Mouse (Mus musculus) limb, embryonic 15.5 days (tissue): ENCODE data around the gene Sdc4. TPM values are rescaled to one million over a fixed set of nuclear protein-coding genes. Genes with fewer than 3 reads are reported as not detected.

Experiments
- ATAC-seq: fragments of 200-750 bp; cut with Nextera tagmentation; 2 replicates; pipeline ENCODE4 v1.8.0; 2017; ENCODE audit warnings: low read depth, moderate TSS enrichment; ENCODE audit not compliant: insufficient number of reproducible peaks, low FRiP score, low TSS enrichment
- H3K27ac ChIP-seq: fragments of 300-500 bp; sonication (generic); 2 replicates; pipeline ENCODE4 v1.5.1; 2015; ENCODE audit warnings: moderate library complexity, mild to moderate bottlenecking, inconsistent platforms
- H3K27me3 ChIP-seq: fragments of 300-500 bp; sonication (generic); 2 replicates; pipeline ENCODE4 v1.6.1; 2015; ENCODE audit warnings: inconsistent platforms
- H3K36me3 ChIP-seq: fragments of 300-500 bp; sonication (generic); 2 replicates; pipeline ENCODE4 v1.6.1; 2015; ENCODE audit warnings: inconsistent platforms
- H3K4me1 ChIP-seq: fragments of 300-500 bp; sonication (generic); 2 replicates; pipeline ENCODE4 v1.6.1; 2015; ENCODE audit warnings: inconsistent platforms
- H3K4me2 ChIP-seq: fragments of 300-500 bp; sonication (generic); 2 replicates; pipeline ENCODE4 v1.6.1; 2015; ENCODE audit warnings: mild to moderate bottlenecking, inconsistent platforms
- H3K4me3 ChIP-seq: fragments of 300-500 bp; sonication (generic); 2 replicates; pipeline ENCODE4 v1.5.1; 2015; ENCODE audit warnings: mild to moderate bottlenecking, inconsistent platforms
- H3K9ac ChIP-seq: fragments of 300-500 bp; sonication (generic); 2 replicates; pipeline ENCODE4 v1.6.1; 2015; ENCODE audit warnings: inconsistent platforms
- H3K9me3 ChIP-seq: fragments of 300-500 bp; sonication (generic); 2 replicates; pipeline ENCODE4 v1.6.1; 2016; ENCODE audit warnings: inconsistent platforms
- WGBS: fragments of 180-500 bp; shearing (Covaris S2); methylation state at CpG from one replicate; pipeline ENCODE4 v1.1.7; 2015; 5-methylcytosine and 5-hydroxymethylcytosine counted together
- polyA plus RNA-seq: library from polyadenylated mRNA; unstranded; fragments of >200 nt; fragmentation: Nextera tagmentation; extraction: Ambion mirVana; gene quantifications from 2 replicates; pipeline ENCODE4 v1.2.1, GENCODE M21; 2015

Gene Sdc4
- polyA plus RNA-seq, 1 experiment from 2014 or later: 110 TPM

- Histone ChIP-seq H3K4me2 (0 out of 2 replicates have a peak overlapping the region, but pooled peaks have one; percentile 10), H3K36me3 (no peaks in the 10 kb centered on the region), H3K27ac (peak overlapping the region; percentile 86), H3K4me3 (no peak overlapping the region), H3K9ac (no peak overlapping the region), H3K9me3 (no peaks in the 10 kb centered on the region), H3K27me3 (no peaks in the 10 kb centered on the region), H3K4me1 (peaks cover 97% of the 10 kb centered on the region)
- WGBS: 22% methylated on average over 8 of the region's 8 CpGs
- ATAC-seq: no peak
Measured at GRCm38 (mm10) chr2:164436215-164436913, 7.3 kb downstream of the Sdc4 start.

- H3K9me3 ChIP-seq: no peaks in the 10 kb centered on the region
- no peak for ATAC-seq
- no peaks in the 10 kb centered on the region for H3K27me3 ChIP-seq
- H3K4me2 ChIP-seq: 0 out of 2 replicates have a peak overlapping the region, but pooled peaks have one; percentile 10
- peak overlapping the region; percentile 86 for H3K27ac ChIP-seq
- no peak overlapping the region for H3K4me3 ChIP-seq
- 35% methylated on average over 5 of the region's 5 CpGs for WGBS
- peaks cover 97% of the 10 kb centered on the region for H3K4me1 ChIP-seq
- H3K36me3 ChIP-seq: no peaks in the 10 kb centered on the region
- no peak overlapping the region for H3K9ac ChIP-seq
Measured at GRCm38 (mm10) chr2:164435216-164436090, 8.2 kb downstream of the Sdc4 start.

- peaks cover 90% of the 10 kb centered on the region for H3K4me1 ChIP-seq
- no peak for ATAC-seq
Measured at GRCm38 (mm10) chr2:164434681-164435080, 9.0 kb downstream of the Sdc4 start.

GRCm38 (mm10) chr2:164433278-164433895 is 10.3 kb downstream of the Sdc4 start:
- peak overlapping the region; percentile 80 for H3K27ac ChIP-seq
- WGBS: 59% methylated on average over 9 of the region's 9 CpGs
- H3K4me2 ChIP-seq: 0 out of 2 replicates have a peak overlapping the region, but pooled peaks have one; percentile 17
- peaks cover 77% of the 10 kb centered on the region for H3K4me1 ChIP-seq
- no peaks in the 10 kb centered on the region for H3K9me3 ChIP-seq
- no peak overlapping the region for H3K4me3 ChIP-seq
- ATAC-seq: 0 out of 2 replicates have a peak, but pooled peaks have one; percentile 11
- no peaks in the 10 kb centered on the region for H3K27me3 ChIP-seq
- H3K36me3 ChIP-seq: peaks cover 14% of the 10 kb centered on the region
- no peak overlapping the region for H3K9ac ChIP-seq

More at GRCm38 (mm10) chr2:164434681-164435080, 9.0 kb downstream of the Sdc4 start:
- 51% methylated on average over 3 of the region's 3 CpGs for WGBS
- H3K27ac ChIP-seq: no peak overlapping the region
- H3K4me2 ChIP-seq: no peak overlapping the region
- H3K9ac ChIP-seq: no peak overlapping the region
- H3K9me3 ChIP-seq: no peaks in the 10 kb centered on the region
- H3K36me3 ChIP-seq: peaks cover 1% of the 10 kb centered on the region; the same call in 1 of the 2 replicates
- H3K4me3 ChIP-seq: no peak overlapping the region
- H3K27me3 ChIP-seq: no peaks in the 10 kb centered on the region

- no peak overlapping the region for H3K4me3 ChIP-seq
- H3K9me3 ChIP-seq: no peaks in the 10 kb centered on the region
- H3K4me1 ChIP-seq: peaks cover 72% of the 10 kb centered on the region
- ATAC-seq: peak; percentile 41; the same call in 1 of the 2 replicates
- peaks cover 21% of the 10 kb centered on the region for H3K36me3 ChIP-seq
- WGBS: 14% methylated on average over 22 of the region's 22 CpGs
- peak overlapping the region; percentile 17; the same call in 1 of the 2 replicates for H3K4me2 ChIP-seq
- no peak overlapping the region for H3K9ac ChIP-seq
- peak overlapping the region; percentile 80 for H3K27ac ChIP-seq
- no peaks in the 10 kb centered on the region for H3K27me3 ChIP-seq
Measured at GRCm38 (mm10) chr2:164432541-164433191, 11.0 kb downstream of the Sdc4 start.

GRCm38 (mm10) chr2:164431676-164432465 is 11.8 kb downstream of the Sdc4 start:
- no peaks in the 10 kb centered on the region for H3K27me3 ChIP-seq
- no peaks in the 10 kb centered on the region for H3K9me3 ChIP-seq
- H3K4me2 ChIP-seq: peak overlapping the region; percentile 17; the same call in 1 of the 2 replicates
- ATAC-seq: no peak
- peaks cover 29% of the 10 kb centered on the region for H3K36me3 ChIP-seq
- no peak overlapping the region for H3K4me3 ChIP-seq
- WGBS: 50% methylated on average over 9 of the region's 9 CpGs
- H3K27ac ChIP-seq: peak overlapping the region; percentile 80
- peaks cover 65% of the 10 kb centered on the region for H3K4me1 ChIP-seq
- H3K9ac ChIP-seq: no peak overlapping the region

GRCm38 (mm10) chr2:164430697-164431096 is 13.0 kb downstream of the Sdc4 start:
- Histone ChIP-seq H3K27ac (peak overlapping the region; percentile 2), H3K36me3 (peaks cover 41% of the 10 kb centered on the region), H3K4me3 (no peak overlapping the region), H3K9ac (no peak overlapping the region), H3K4me1 (peaks cover 53% of the 10 kb centered on the region), H3K9me3 (no peaks in the 10 kb centered on the region), H3K4me2 (no peak overlapping the region), H3K27me3 (no peaks in the 10 kb centered on the region; the same call in 1 of the 2 replicates)
- no peak for ATAC-seq
- WGBS: 20% methylated on average over 7 of the region's 7 CpGs

- no peak overlapping the region for H3K9ac ChIP-seq
- WGBS: 49% methylated on average over 15 of the region's 15 CpGs
- no peaks in the 10 kb centered on the region for H3K9me3 ChIP-seq
- no peak for ATAC-seq
- peaks cover 47% of the 10 kb centered on the region for H3K4me1 ChIP-seq
- peaks cover 45% of the 10 kb centered on the region for H3K36me3 ChIP-seq
- H3K4me3 ChIP-seq: no peak overlapping the region
- peak overlapping the region; percentile 2; the same call in 1 of the 2 replicates for H3K27ac ChIP-seq
- no peak overlapping the region for H3K4me2 ChIP-seq
- H3K27me3 ChIP-seq: no peaks in the 10 kb centered on the region; the same call in 1 of the 2 replicates
Measured at GRCm38 (mm10) chr2:164429881-164430615, 13.6 kb downstream of the Sdc4 start.

- no peaks in the 10 kb centered on the region; the same call in 1 of the 2 replicates for H3K27me3 ChIP-seq
- H3K4me2 ChIP-seq: no peak overlapping the region
- no peaks in the 10 kb centered on the region for H3K9me3 ChIP-seq
- no peak for ATAC-seq
- H3K4me1 ChIP-seq: peaks cover 31% of the 10 kb centered on the region
- 43% methylated on average over 5 of the region's 5 CpGs for WGBS
- no peak overlapping the region for H3K9ac ChIP-seq
- H3K4me3 ChIP-seq: no peak overlapping the region
- no peak overlapping the region for H3K27ac ChIP-seq
- H3K36me3 ChIP-seq: peaks cover 57% of the 10 kb centered on the region
Measured at GRCm38 (mm10) chr2:164428451-164428850, 15.2 kb downstream of the Sdc4 start.

- Histone ChIP-seq H3K4me2 (no peak overlapping the region), H3K36me3 (peaks cover 60% of the 10 kb centered on the region), H3K4me3 (no peak overlapping the region), H3K4me1 (peaks cover 27% of the 10 kb centered on the region), H3K27me3 (no peaks in the 10 kb centered on the region; the same call in 1 of the 2 replicates), H3K27ac (no peak overlapping the region), H3K9ac (no peak overlapping the region), H3K9me3 (no peaks in the 10 kb centered on the region)
- WGBS: 88% methylated on average over 5 of the region's 5 CpGs
- ATAC-seq: no peak
Measured at GRCm38 (mm10) chr2:164426952-164427351, 16.7 kb downstream of the Sdc4 start.
